Mouse (Mus musculus): ENCODE data around the gene Igbp1.

Gene Igbp1

GRCm38 (mm10) chrX:100494068-100494978, at the start of gene Igbp1:
TSS of gene Igbp1 (plus strand) at chrX:100494291.
- DNase-seq (ENCODE audit: low read depth), result peak; percentile 91

DNA sequence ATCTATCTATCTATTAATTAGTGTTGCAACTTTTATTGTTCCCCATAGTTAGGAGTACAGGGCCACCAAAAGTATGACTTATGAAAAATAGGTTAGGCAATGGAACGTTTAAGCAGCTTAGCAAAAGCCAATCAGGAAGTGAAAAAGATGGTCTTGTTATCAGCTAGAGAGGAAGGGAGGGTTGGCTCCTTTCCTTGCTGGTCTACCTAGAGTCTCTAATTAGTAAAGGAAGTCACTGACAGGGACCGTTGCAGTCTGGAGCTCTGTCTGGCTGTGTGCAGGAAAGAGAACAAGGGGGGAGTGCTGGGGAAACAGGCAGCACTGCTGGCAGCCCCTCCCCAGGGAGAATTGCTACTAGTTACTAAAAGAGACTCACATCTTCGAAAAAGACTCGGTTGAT, 26.0 kb upstream of the Igbp1 start:
- no peak for DNase-seq (ENCODE audit: low read depth)

- no peak for DNase-seq (ENCODE audit: low read depth)
These were observed 24.0 kb upstream of the Igbp1 start for GRCm38 (mm10) chrX:100470126-100470525.

DNA sequence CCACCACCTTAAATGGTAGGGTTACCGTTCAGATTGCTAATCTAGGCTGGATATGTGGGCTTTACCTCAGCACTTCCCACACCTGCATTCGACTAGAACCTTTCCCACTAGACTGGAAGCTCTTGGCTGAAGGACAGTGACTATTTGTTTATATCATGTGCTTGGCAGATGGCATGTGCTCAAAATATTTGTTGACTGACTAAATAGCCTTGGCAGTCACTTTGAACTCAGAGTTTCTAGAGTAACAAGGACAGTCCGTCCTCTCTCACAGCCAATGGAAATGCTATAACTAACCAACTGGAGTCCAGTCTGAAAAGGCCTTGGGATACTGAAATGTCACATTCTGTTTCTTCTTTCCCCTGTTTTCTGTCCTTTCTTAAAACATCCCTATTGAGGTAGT, 22.6 kb upstream of the Igbp1 start:
- DNase-seq (ENCODE audit: low read depth), result no peak

GRCm38 (mm10) chrX:100475569-100476223, 18.4 kb upstream of the Igbp1 start:
- no peak for DNase-seq (ENCODE audit: low read depth)

DNA sequence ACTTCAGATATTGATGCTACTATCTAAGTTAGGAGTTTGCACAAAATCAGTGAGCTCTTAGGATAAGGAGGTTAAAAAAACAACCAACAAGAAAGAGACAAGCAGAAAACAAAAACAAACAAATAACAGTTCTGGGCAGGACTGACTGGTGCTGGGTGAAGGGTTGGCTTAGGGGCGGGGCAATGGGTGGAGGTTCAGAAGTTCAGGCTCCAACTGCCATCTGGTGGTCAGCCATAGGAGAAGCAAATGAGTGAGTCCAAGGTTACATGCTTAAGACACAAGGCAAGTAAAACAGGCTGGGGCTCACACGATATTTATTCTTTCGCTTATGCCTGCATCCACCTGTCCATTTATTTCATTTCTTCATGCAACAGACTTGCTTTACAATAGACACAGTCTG, 13.8 kb upstream of the Igbp1 start:
- DNase-seq (ENCODE audit: low read depth), result peak; percentile 77

DNA sequence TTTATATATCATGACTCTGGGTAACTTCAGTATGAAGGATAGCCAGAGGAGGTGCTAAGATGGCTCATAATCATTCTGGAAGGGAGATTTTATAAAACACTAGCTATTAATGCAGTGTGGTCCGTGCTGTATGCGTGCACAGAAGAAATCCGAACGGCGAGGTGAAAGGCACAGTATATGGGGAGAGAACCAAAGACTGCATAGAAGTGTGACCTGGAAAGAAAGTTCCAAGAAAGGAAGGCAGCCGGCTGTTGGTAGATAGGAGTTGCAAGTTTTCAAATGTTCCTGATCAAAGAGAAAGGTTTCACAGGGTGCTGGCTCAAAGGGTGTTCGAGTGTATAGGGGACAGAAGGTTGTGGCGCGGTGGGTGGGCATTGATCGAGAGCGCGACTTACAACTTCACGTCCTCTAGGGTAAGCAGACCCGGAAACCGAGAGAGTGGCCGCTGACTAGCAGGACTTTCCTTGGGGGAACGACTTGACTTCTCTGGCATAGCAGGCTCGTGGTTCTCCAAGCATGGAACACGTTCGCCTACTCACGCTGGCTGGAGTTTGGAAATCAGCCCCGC, 507 bp upstream of the Igbp1 start:
- DNase-seq (ENCODE audit: low read depth), result no peak

DNA sequence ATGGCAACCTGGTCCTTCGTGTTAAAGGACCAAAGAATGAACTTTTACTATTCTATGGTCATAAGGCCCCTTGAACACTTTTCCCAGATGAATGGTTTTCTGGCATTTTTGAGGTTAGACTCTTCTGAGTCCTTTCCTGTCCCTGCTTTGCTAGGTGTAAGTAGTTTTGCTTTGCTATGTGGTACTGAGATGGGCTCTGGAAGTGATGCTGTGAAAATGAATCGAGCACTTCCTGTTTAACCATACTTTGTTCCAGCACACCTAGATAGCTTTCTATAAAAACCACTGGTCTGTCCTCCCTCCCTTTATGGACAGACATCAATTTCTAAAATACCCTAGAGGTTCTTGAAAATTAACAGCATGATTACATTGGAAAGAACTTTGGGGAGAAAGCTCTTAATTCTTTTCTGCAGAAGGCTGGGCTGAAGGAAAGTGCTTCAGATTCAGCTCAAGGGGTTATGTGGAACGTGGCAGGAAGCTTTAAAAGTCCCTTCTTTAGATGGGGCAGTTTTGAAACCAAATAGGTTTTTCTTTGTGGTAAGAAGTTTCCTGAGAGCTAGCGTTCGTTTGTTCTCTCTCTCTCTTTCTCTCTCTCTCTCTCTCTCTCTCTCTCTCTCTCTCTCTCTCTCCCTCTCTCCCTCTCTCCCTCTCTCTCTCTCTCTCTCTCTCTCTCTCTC, 10.2 kb downstream of the Igbp1 start:
- no peak for DNase-seq (ENCODE audit: low read depth)

DNA sequence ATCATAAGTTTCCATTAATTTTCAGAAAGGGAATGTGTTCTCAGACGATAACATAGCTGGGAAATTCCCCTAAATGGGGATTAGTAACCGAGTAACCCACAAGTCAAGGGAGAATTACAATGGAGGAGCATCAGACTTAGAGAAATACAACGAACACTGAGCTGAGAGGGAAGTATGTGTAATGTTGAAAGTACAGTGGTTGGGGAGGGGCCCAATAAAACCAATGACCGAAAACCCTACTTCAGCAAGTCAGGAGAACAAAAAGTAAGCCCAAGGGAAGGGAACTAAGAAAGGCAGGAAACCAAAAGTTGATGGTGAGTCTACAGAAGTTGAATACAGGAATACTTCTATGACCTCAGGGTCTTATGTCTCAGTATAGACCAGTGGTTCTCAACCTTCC, 14.1 kb downstream of the Igbp1 start:
- DNase-seq (ENCODE audit: low read depth), result no peak

GRCm38 (mm10) chrX:100509921-100510320, 15.8 kb downstream of the Igbp1 start:
- DNase-seq (ENCODE audit: low read depth), result no peak

- no peak for DNase-seq (ENCODE audit: low read depth)
These were observed 22.6 kb downstream of the Igbp1 start for GRCm38 (mm10) chrX:100516683-100517082.

DNA sequence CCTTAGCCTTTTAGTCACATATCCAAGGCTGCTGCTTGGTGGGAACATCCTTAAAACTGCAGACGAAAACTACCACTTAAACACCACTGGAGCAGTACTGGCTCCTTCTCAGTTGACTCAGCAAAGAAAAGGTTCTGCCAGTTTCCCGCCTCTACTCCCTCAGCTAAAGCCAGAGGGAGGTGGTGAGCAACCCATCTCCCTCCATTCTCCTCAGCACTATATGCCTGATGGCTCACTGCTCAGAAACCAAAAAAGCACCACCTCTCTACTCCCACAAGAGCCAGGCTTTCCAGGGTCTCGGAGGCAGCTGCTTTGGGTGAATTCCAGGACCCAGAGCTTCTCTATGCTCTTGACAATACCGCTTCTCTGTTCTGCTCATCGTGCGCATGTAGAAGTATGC, 23.5 kb downstream of the Igbp1 start:
- peak; percentile 2 for DNase-seq (ENCODE audit: low read depth)

GRCm38 (mm10) chrX:100518532-100518931, 24.4 kb downstream of the Igbp1 start:
- peak; percentile 1 for DNase-seq (ENCODE audit: low read depth)

DNA sequence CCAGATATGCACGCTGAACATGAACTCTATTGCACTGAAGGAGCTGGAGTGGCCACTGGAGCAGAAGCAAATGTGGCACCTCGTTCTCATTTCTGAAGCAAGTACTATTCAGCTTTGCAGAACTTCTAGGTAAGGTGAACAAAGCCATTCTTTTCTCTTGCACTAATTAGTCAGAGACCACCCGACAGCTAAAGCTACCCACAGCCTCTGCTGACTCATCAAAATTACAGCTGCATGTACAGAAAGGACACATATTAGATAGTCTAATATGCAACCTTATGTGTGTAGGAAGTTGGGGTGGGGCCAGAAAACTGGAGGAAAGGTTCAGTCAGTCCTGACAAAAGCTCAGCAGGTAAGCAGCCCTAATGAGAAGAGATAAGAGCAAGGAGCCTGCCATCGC, 30.4 kb downstream of the Igbp1 start, which contains the start of gene Dgat2l6:
TSS of gene Dgat2l6 (plus strand) at position 368 of the 400 bp plus-strand sequence.
- no peak for DNase-seq (ENCODE audit: low read depth)

DNA sequence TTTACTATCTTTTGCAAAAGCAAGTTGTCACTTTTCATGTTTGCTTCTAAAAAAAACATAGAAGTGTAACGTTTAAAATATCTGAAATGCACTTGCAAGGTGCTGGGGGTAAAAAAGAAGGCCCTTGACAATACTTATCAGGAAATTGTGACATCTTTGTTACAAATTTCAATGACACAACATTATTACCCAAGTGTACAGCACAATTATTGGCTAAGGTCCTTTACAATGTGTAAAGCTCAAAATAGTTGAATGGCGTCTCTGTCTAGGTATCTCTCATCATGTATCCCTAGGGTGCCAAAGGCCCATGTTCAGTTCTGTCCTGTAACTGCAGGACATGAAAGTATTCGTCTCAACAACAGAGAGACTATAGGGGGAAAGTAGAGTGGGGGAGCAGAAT, 61.9 kb downstream of the Igbp1 start:
- DNase-seq (ENCODE audit: low read depth), result no peak

GRCm38 (mm10) chrX:100565696-100566095, 71.6 kb downstream of the Igbp1 start:
- no peak for DNase-seq (ENCODE audit: low read depth)

Data from NIH3T3 (cell line).